Mouse (Mus musculus) midbrain, embryonic 16.5 days (tissue): ENCODE measurements at regions not wholly inside any gene's neighbourhood (a gene's known extent, or its start where the extent isn't known, plus 50 kb on each side); places are given as distances from the start of the nearest gene placed in this dataset.

Experiments
- ATAC-seq: fragments of 200-750 bp; cut with Nextera tagmentation; 2 replicates; pipeline ENCODE4 v1.8.0; 2017; ENCODE audit warnings: moderate TSS enrichment
- H3K27ac ChIP-seq: fragments of 300-500 bp; sonication (generic); 2 replicates; pipeline ENCODE4 v1.5.1; 2014; ENCODE audit warnings: mild to moderate bottlenecking, low read length, mixed read lengths
- H3K27me3 ChIP-seq: fragments of 300-500 bp; sonication (generic); 2 replicates; pipeline ENCODE4 v1.6.1; 2014; ENCODE audit warnings: low read depth, low read length, mixed read lengths; ENCODE audit not compliant: control insufficient read depth, insufficient read depth
- H3K36me3 ChIP-seq: fragments of 300-500 bp; sonication (generic); 2 replicates; pipeline ENCODE4 v1.6.1; 2014; ENCODE audit warnings: mild to moderate bottlenecking, low read length, moderate library complexity, mixed read lengths; ENCODE audit not compliant: control insufficient read depth, insufficient read depth
- H3K4me1 ChIP-seq: fragments of 300-500 bp; sonication (generic); 2 replicates; pipeline ENCODE4 v1.6.1; 2014; ENCODE audit warnings: mild to moderate bottlenecking, low read length, mixed read lengths; ENCODE audit not compliant: control insufficient read depth, insufficient read depth
- H3K4me2 ChIP-seq: fragments of 300-500 bp; sonication (generic); 2 replicates; pipeline ENCODE4 v1.6.1; 2014; ENCODE audit warnings: mild to moderate bottlenecking, low read length, mixed read lengths
- H3K4me3 ChIP-seq: fragments of 300-500 bp; sonication (generic); 2 replicates; pipeline ENCODE4 v1.5.1; 2014; ENCODE audit warnings: low read depth, mild to moderate bottlenecking, low read length, moderate library complexity, mixed read lengths
- H3K9ac ChIP-seq: fragments of 300-500 bp; sonication (generic); 2 replicates; pipeline ENCODE4 v1.6.1; 2014; ENCODE audit warnings: low read depth, low read length, mixed read lengths
- H3K9me3 ChIP-seq: fragments of 300-500 bp; sonication (generic); replicated peaks from 2 replicates; pipeline ENCODE4 v1.6.1; 2014; ENCODE audit warnings: mild to moderate bottlenecking, low read length, mixed read lengths; ENCODE audit not compliant: control insufficient read depth, poor library complexity, severe bottlenecking
- WGBS: fragments of 180-500 bp; shearing (Covaris S2); extraction: QIAGEN DNeasy Blood & Tissue Kit; methylation state at CpG from one replicate; pipeline ENCODE4 v1.1.7; 2014; 5-methylcytosine and 5-hydroxymethylcytosine counted together

- Histone ChIP-seq H3K9me3 (no peaks in the 10 kb centered on the region), H3K4me2 (no peak overlapping the region), H3K9ac (no peak overlapping the region), H3K4me1 (no peaks in the 10 kb centered on the region), H3K4me3 (no peak overlapping the region), H3K27me3 (no peaks in the 10 kb centered on the region), H3K36me3 (no peaks in the 10 kb centered on the region), H3K27ac (no peak overlapping the region)
- 33% methylated on average over 2 of the region's 2 CpGs for WGBS
- ATAC-seq: no peak
Observed at GRCm38 (mm10) chr11:64208306-64208705, 129.0 kb upstream of the Cox10 start.

- Histone ChIP-seq H3K4me2 (no peak overlapping the region), H3K4me3 (no peak overlapping the region), H3K27ac (no peak overlapping the region), H3K4me1 (no peaks in the 10 kb centered on the region), H3K9me3 (no peaks in the 10 kb centered on the region), H3K27me3 (no peaks in the 10 kb centered on the region), H3K36me3 (no peaks in the 10 kb centered on the region), H3K9ac (no peak overlapping the region)
- WGBS: 42% methylated on average over 4 of the region's 4 CpGs
- no peak for ATAC-seq
Observed at GRCm38 (mm10) chr11:64207358-64207864, 128.1 kb upstream of the Cox10 start.

GRCm38 (mm10) chr11:64206155-64206554 lies 126.9 kb upstream of the Cox10 start:
- no peak overlapping the region for H3K4me2 ChIP-seq
- no peaks in the 10 kb centered on the region for H3K36me3 ChIP-seq
- WGBS: 81% methylated on average over 2 of the region's 2 CpGs
- H3K4me3 ChIP-seq: no peak overlapping the region
- ATAC-seq: no peak
- no peak overlapping the region for H3K9ac ChIP-seq
- no peaks in the 10 kb centered on the region for H3K27me3 ChIP-seq
- no peaks in the 10 kb centered on the region for H3K4me1 ChIP-seq
- no peak overlapping the region for H3K27ac ChIP-seq
- no peaks in the 10 kb centered on the region for H3K9me3 ChIP-seq

- Histone ChIP-seq H3K36me3 (no peaks in the 10 kb centered on the region), H3K4me2 (no peak overlapping the region), H3K4me3 (no peak overlapping the region), H3K4me1 (no peaks in the 10 kb centered on the region), H3K9ac (no peak overlapping the region), H3K27ac (no peak overlapping the region), H3K9me3 (no peaks in the 10 kb centered on the region), H3K27me3 (no peaks in the 10 kb centered on the region)
- WGBS: 84% methylated on average over 4 of the region's 4 CpGs
- ATAC-seq: no peak
Observed at GRCm38 (mm10) chr11:64205069-64205468, 125.8 kb upstream of the Cox10 start.

- H3K4me3 ChIP-seq: no peak overlapping the region
- H3K27me3 ChIP-seq: no peaks in the 10 kb centered on the region
- H3K27ac ChIP-seq: no peak overlapping the region
- ATAC-seq: no peak
- no peaks in the 10 kb centered on the region for H3K4me1 ChIP-seq
- H3K9me3 ChIP-seq: no peaks in the 10 kb centered on the region
- no peaks in the 10 kb centered on the region for H3K36me3 ChIP-seq
- no peak overlapping the region for H3K9ac ChIP-seq
- 82% methylated on average over 7 of the region's 7 CpGs for WGBS
- no peak overlapping the region for H3K4me2 ChIP-seq
Observed at GRCm38 (mm10) chr11:64204305-64204704, 125.0 kb upstream of the Cox10 start.

DNA sequence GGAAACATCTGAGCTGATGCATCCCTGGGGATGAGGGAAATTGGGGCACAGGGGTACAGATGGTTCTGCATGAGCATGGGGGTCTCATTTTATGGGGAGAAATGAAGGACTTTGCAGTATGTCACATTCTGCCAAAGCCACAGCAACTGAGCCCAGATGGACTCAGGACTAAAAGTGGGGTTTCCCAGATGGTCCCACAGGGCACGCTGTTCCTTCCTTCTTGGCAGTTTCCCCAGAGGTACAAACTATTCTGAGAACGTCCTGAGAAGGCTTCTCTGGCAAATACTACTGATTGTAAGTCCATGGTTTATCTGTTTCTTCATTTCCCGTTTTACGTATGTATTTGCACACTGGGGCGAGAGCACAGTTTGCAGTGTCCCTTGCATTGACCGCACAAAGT lies 121.6 kb upstream of the Cox10 start:
- Histone ChIP-seq H3K9me3 (no peaks in the 10 kb centered on the region), H3K27me3 (no peaks in the 10 kb centered on the region), H3K27ac (no peak overlapping the region), H3K4me2 (no peak overlapping the region), H3K4me3 (no peak overlapping the region), H3K9ac (no peak overlapping the region), H3K36me3 (no peaks in the 10 kb centered on the region), H3K4me1 (no peaks in the 10 kb centered on the region)
- WGBS: 93% methylated on average over 6 of the region's 6 CpGs
- no peak for ATAC-seq

GRCm38 (mm10) chr11:64195272-64195671 lies 116.0 kb upstream of the Cox10 start:
- no peaks in the 10 kb centered on the region for H3K4me1 ChIP-seq
- no peak overlapping the region for H3K27ac ChIP-seq
- H3K36me3 ChIP-seq: no peaks in the 10 kb centered on the region
- no peak overlapping the region for H3K9ac ChIP-seq
- 94% methylated on average over 3 of the region's 3 CpGs for WGBS
- no peak overlapping the region for H3K4me2 ChIP-seq
- ATAC-seq: no peak
- no peaks in the 10 kb centered on the region for H3K27me3 ChIP-seq
- H3K9me3 ChIP-seq: no peaks in the 10 kb centered on the region
- H3K4me3 ChIP-seq: no peak overlapping the region

- H3K27me3 ChIP-seq: no peaks in the 10 kb centered on the region
- 84% methylated on average over 2 of the region's 2 CpGs for WGBS
Observed at GRCm38 (mm10) chr11:64188701-64189100, 109.4 kb upstream of the Cox10 start.

DNA sequence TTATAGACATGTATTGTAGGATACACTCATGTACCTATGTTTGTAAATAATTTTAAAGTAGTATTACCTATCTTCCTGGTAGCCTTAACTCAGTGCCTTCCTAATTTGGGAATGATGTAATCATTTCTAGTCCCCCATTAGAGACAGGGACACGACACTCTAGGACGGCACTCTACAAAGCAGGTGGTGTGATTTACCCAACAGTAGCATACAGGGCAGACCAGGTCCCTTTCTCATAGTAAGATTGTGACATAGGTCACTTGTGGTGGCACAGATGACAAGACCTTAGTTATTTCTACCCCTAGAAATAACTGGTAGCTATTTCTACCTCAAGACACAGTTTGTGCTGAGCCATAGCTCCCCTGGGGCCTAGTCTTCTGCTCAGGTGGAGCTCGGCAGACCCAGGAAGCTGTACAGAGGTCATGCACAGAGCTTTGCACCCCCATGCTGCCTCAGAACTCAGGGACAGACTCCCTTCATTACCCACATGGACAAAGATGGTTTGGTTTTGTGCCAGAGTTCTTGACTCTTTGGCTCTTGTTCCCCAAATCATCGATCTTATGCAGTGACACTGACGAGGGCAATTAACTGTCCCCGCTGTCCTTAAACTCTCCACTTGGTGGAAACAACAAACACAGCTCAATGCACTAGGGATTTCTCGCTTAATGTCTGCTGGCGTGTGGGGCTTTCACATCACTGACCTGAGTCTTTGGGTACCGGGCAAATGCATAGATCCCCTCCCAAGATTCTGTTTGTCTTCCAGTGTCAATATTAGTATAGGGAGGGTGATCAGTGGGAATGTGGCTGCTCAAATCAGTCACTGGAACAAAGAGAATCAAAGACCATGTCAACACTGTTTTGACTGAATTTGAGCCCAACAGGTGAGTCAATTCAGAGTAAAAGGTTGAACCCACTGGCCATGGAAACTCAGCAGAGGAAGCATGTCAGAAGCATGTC lies 108.5 kb upstream of the Cox10 start:
- WGBS: 83% methylated on average over 9 of the region's 9 CpGs
- Histone ChIP-seq H3K9ac (no peak overlapping the region), H3K4me3 (no peak overlapping the region), H3K27me3 (no peaks in the 10 kb centered on the region), H3K4me2 (no peak overlapping the region), H3K9me3 (no peaks in the 10 kb centered on the region), H3K27ac (no peak overlapping the region), H3K4me1 (no peaks in the 10 kb centered on the region), H3K36me3 (no peaks in the 10 kb centered on the region)
- no peak for ATAC-seq

More at GRCm38 (mm10) chr11:64188701-64189100, 109.4 kb upstream of the Cox10 start:
- no peak for ATAC-seq
- Histone ChIP-seq H3K36me3 (no peaks in the 10 kb centered on the region), H3K9me3 (no peaks in the 10 kb centered on the region), H3K4me3 (no peak overlapping the region), H3K4me2 (no peak overlapping the region), H3K4me1 (no peaks in the 10 kb centered on the region), H3K27ac (no peak overlapping the region), H3K9ac (no peak overlapping the region)
